Mouse (Mus musculus): ENCODE measurements around the gene Mat2b.

Gene Mat2b

DNA sequence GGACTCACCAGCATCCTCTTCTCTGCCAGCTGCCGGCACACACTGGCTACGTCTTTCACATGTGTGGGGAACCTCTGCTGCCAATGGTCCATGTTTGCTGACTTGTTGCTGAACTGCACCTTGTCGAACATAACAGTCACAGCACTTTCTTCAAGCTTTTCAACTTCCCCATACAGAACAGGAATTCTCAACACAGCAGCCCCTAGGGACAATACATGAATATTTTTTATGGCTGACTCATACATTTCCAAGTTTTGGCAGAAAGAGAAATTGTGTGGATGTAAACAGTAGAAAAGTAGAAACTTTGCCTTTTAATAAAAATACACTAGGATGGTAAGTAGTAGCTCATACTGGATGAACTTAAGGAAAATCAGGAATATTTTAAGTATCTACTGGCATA, 12.5 kb downstream of the Mat2b start:
- in situ Hi-C loops (cut with MboI; ENCODE audit: low pct_unique_long_range_greater_than_20kb in 1 of 2, low sequenced_read_pairs in 2 of 2, unreplicated experiment in 1 of 2): no loop called here

- in situ Hi-C loops (cut with MboI; ENCODE audit: low pct_unique_long_range_greater_than_20kb in 1 of 2, low sequenced_read_pairs in 2 of 2, unreplicated experiment in 1 of 2): no loop called here
Observed at GRCm38 (mm10) chr11:40677169-40677568, 17.8 kb downstream of the Mat2b start.

DNA sequence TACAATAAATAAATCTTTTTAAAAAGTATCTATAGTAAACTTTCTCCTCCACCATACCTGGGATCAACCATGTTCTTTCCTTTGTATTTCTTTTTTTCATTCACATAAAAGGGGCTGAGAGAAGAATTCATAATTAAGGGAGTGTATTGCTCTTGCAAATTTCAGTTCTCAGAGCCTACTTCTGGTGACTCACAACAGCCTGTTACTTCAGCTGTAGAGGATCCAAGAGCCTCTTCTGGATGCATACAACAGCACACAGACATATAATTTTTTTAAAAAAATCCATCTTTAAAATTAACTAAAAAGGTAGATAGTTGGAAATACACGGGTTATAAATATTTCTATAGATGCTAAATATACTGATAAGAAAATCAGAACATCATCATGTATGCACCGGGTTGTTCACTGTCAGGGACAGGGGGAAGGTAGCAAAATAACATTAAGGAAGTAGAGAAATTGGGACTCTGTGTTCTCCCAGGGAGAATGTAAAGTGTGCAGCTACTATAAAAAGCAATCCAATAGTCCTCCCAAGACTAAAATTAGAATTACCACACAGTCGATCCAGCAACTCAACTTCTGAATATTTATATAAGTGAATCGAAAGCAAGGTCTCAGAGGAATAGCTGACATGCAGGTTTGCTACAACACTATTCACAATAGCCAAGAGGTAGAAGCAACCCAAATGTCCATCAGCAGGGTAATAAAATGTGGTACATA, 19.8 kb downstream of the Mat2b start:
- in situ Hi-C loops (cut with MboI; ENCODE audit: low pct_unique_long_range_greater_than_20kb in 1 of 2, low sequenced_read_pairs in 2 of 2, unreplicated experiment in 1 of 2): no loop called here

GRCm38 (mm10) chr11:40649726-40650445, 45.1 kb downstream of the Mat2b start:
- in situ Hi-C loops (cut with MboI; ENCODE audit: low pct_unique_long_range_greater_than_20kb in 1 of 2, low sequenced_read_pairs in 2 of 2, unreplicated experiment in 1 of 2): no loop called here

DNA sequence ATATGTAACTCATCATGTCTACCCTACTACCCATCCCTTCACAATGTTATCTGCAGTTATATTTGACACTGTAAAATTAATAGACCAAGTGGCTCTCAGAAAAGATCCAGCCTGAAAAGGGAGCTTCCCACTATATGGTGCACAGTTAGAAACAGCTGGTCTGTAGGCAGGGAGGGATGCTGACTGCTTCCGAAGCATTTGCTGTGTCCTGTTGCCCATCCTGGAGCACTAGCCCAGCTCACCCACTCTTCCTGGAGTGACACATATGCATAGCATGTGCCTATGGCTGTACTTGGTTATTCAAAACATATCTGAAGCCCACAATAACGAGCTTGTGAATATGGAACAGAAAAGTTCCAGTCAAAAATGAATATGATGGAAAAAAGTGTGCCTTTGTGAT, 47.8 kb downstream of the Mat2b start:
- in situ Hi-C loops (cut with MboI; ENCODE audit: low pct_unique_long_range_greater_than_20kb in 1 of 2, low sequenced_read_pairs in 2 of 2, unreplicated experiment in 1 of 2): no loop called here

Data from mouse embryonic stem cell (cell line).